Mouse (Mus musculus) cerebellum, adult 11 months (tissue): ENCODE measurements around the gene Fmo6.
A peak's percentile ranks its signal among the peaks of the same experiment; 100 is the strongest.

Experiments
- DNase-seq: peaks from one replicate; pipeline ENCODE4 v3.0.0; 2022

Gene Fmo6

GRCm38 (mm10) chr1:162912085-162912484 lies 25.2 kb downstream of the Fmo6 start:
- no peak for DNase-seq

DNA sequence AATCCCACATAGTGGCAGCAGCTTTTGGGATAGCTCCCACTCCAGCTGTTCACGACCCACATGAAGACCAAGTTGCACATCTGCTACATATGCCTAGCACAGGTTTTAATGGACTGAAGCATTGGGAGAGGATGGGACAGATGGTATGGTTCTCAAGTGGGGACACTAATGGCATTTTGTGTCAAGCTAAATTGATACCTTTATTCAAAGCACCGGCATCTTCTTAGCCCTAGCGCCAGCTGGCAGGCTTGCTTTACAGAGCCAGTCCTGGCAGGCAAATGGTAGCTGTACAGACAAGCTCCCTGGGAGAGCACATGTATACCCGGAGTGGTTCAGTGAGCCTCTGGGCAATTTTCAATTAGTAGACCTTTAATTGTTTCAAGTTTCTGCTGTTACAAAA lies 35.4 kb downstream of the Fmo6 start:
- no peak for DNase-seq

GRCm38 (mm10) chr1:162897838-162898811 lies 39.2 kb downstream of the Fmo6 start, which contains the start of gene Fmo2:
Gene Fmo2, minus strand, starts transcription at chr1:162898726.
- DNase-seq = no peak

DNA sequence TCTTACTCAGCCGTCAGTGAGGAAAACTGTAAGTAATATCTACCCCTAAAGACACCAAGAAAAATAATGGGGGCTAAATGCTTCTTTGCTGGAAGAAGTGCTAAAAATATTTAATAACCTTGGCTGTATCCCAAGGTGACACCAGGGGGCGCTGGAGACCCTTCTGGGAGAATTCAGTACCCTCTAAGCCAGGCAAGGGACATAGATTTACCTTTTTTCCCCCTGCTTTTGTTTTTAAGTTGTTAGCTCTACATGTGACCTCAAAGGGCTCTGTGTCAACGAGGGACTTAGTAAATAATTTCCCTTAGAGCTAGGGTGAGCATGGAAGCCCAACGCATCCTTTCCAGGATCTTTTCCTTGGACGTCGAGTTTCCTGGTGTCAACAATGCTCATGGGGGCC lies 41.4 kb downstream of the Fmo6 start:
- no peak for DNase-seq

- DNase-seq = no peak
Observed at GRCm38 (mm10) chr1:162893014-162893413, 44.3 kb downstream of the Fmo6 start.

DNA sequence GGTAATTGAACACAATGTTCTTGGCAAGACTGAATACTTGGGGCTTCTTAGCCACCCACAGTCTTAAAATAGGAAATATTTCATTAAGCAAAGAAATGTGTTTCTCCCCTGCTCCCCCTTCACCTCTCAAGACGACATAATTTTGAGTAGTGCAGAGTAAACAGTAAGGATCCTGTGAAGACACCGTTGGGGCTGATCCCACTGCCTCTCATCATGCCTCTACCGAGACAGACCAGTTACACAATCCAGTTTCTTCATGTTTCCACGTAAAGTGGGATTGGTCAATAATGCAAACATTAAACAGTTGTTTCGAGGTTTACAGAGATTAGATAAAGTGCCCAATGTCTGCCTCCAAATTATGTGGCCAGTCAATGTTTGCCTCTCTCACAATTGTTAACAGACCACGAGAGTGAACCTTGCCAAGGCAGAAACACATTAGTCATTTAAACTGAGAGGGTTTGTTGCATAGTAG lies 45.3 kb downstream of the Fmo6 start:
- DNase-seq = no peak

DNA sequence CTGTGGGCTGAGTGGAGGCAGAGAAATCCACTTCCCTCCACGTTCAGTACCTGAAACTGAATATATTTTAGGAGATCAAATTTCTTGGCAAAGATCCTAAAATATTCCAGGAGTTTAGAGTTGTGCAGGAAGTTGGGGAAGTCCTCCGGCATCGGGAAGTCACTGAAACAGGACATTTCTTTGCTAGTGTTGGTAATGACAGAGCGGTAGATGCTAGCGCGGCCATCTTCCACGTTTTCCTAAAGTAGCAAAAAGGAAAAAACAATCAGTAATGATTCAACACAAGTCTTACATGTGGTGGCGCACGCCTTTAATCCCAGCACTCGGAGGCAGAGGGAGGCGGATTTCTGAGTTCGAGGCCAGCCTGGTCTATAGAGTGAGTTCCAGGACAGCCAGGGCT lies 48.7 kb downstream of the Fmo6 start:
- no peak for DNase-seq

- DNase-seq = no peak
Observed at GRCm38 (mm10) chr1:162887644-162888043, 49.7 kb downstream of the Fmo6 start.

DNA sequence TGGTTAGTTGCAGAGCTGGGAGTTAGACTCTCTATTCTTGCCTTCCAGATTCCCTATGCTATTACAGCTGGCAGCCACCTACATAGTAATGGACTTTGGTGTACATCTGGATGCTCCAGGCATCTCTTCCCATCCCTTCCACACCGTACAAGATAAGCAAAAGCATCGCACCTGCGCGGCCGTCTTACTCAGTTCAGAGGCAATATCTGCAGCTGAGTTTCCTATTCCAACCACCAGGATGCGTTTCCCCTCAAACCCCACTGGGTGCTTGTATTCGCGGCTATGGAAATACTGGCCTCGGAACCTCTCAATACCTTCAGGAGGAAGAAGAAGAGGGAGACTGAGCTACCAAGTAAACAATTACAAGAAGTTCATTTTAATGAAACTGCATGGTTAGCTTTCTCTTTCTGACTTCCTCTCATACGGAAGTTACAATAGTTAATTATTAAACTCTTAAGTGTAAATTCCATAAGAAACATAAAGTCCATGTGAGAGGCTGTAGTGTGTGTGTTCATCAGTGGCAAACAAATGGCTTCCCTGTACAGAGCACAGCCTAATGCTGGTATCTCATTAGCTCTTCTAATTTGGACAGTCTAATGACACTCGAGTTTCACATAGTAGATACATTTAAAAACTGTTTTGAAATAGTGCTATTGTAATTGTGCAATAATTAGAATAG lies 51.0 kb downstream of the Fmo6 start:
- no peak for DNase-seq

DNA sequence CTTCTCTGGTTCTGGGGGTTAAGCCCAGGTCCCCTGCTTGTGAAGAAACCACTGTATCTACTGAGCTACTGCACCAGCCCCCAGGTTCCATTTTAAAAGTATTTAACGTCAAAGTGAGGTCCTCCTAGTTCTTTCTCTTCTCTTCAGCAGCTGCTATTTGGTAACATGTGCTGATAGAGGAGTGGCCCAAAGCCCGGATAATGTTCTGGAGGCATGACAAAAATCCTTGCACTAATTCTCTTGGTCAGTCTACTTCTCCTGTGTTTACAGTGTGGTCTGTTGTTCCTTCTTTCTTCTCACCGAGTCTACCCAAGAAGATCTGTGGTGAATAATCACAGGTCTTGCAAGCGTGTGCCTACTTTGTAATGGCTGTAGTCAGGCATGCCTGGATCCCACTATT lies 54.6 kb downstream of the Fmo6 start:
- DNase-seq = no peak

DNA sequence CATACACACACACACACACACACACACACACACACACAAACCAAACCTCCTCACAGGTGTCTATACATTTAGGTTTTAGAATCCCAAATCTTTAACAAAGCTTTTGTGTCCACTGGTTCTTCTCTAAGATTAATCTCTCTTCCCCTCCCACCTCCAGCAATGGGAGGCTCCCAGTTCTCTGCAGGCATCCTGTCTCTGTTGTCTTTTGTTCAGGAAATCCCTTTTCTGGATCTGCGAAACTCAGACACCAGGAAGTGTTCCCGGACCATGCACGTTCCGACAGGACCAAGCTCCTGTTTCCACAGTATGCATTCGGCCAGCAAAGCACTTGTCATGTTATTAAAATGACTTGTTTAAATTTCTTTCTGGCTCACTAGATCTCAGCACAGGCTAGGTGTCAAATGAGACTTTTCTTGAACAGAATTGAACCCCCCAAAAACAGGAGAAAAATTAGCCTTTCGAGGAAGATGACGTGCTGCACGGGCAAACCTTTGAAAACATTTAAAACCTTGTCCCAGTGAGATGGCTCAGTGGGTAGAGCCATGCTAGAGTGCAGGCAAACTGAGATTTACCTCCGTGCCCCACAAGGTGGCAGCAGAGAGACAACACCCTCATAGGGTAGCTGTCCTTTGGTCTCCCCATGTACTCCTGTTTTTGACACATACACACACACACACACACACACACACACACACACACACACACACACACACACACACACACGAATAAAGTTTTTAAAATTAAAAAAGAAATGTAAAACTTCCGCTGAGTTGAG lies 57.5 kb downstream of the Fmo6 start:
- peak; percentile 4 for DNase-seq

- no peak for DNase-seq
Observed at GRCm38 (mm10) chr1:162875091-162875490, 62.2 kb downstream of the Fmo6 start.

DNA sequence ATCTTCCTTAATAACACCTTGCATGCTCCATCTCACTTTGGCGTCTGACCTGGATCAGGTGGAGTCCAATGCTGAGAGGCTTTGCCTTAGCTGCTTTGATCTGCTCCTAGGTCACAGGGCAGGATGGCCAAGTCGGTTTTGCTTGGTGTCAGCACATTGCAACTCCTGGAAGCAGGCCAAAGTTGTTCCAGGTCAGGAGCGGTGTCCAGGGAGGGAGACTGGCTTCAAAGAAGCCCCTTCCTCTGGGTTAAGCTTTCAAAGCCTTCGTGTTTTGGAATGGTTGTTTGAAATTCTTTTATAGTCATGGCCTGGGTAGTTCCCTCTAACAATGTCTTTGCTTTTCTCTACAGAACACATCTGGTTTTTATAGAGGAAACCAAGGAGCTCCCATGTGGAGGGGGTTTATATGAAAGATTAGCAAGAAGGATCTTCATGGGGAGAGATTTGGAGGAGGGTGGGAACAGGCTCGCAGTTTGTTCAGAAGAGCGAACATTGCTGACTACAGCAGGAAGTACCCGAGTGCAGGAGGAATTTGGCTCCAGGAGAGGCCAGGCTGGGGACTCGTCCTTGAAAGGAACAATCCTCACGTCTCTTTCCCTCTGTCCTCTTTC lies 65.5 kb downstream of the Fmo6 start:
- DNase-seq = no peak

DNA sequence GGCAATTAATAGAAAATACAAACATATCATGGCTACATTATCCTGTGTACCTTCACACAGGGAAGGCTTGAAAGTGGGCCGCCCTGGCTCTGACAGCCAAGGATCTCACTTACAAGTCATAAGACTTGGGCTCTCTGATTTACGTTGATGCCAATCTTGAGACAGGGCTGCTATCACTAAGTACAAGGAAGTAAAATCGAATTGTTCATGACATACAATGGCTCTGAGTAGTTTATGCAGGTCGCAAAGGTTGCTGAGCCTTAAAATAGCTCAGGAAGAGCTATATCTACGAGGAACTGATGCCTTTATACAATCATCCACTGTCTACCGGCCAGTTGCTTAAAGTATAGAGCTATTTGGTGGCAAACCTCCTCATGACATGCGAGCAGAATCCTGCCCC lies 66.3 kb downstream of the Fmo6 start:
- DNase-seq = no peak

- no peak for DNase-seq
Observed at GRCm38 (mm10) chr1:162867396-162867795, 69.9 kb downstream of the Fmo6 start.
